Mouse (Mus musculus) urinary bladder, postnatal 36 days (tissue): ENCODE results near the gene Zfp367.
A peak's percentile ranks its signal among the peaks of the same experiment; 100 is the strongest.

ENCODE experiments used
- DNase-seq, 2 experiments: peaks; one replicate each; pipeline ENCODE4 v3.0.0; 2022; ENCODE audit warnings: low spot score in 2 of 2, mixed read lengths in 1 of 2

Zfp367 gene

DNA sequence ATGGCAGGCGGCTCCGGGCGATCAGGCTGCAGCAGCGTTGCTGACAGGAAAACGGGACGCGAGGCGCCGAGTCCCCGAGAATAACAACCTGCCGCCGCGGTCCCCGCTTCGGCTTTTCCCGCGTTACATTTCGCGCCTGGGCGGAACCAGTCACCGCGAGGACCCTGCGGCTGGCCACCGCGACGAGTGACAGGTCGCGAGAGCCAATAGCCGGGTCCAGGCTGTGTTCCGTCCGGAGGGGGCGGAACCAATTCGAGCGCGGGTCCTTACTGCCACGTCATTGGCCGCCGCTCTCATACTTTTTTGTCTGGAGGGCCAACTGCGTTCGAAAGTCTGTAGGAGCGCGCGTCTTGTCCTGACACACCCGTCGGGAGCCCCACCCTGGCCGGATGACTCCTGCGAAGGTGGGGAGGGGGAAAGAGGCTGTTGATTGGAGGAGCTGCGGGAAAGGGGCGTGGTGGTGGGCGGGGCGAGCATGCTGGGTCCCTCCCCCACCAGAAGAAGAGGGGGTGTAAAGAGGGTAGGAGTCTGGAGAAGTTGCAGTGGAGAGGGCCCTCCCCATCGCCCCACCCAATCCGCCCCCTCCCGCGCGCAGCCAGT is at the start of gene Zfp367:
Gene Zfp367 (minus strand): TSS at position 120 of the 600 bp plus-strand sequence.
- peak; percentile 94 to 98 for DNase-seq

GRCm38 (mm10) chr13:64200911-64201310 is 47.9 kb upstream of the Zfp367 start:
- DNase-seq: no peak

- DNase-seq: no peak
Measured at GRCm38 (mm10) chr13:64198310-64198709, 45.3 kb upstream of the Zfp367 start.

- DNase-seq: no peak
Measured at GRCm38 (mm10) chr13:64197899-64198298, 44.9 kb upstream of the Zfp367 start.

- no peak for DNase-seq
Measured at GRCm38 (mm10) chr13:64187065-64187464, 34.1 kb upstream of the Zfp367 start.

- DNase-seq: no peak
Measured at GRCm38 (mm10) chr13:64186516-64186915, 33.5 kb upstream of the Zfp367 start.

DNA sequence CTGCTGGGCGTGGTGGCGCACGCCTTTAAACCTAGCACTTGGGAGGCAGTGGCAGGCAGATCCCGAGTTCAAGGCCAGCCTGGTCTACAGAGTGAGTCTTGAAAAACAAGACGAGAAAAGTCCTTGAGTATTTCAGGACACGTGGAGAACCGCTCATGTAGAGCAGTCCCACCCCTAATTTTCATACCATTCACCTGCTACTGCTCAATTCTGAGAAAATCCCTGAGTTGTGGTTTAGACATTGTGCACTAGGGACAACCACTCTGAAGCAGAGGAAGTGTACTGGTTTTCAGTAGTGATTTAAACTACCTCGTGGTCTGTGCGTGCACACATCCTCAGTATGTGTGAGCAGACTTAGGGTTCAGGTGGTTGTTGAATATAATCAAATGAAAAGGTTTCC is 32.6 kb upstream of the Zfp367 start:
- no peak for DNase-seq

DNA sequence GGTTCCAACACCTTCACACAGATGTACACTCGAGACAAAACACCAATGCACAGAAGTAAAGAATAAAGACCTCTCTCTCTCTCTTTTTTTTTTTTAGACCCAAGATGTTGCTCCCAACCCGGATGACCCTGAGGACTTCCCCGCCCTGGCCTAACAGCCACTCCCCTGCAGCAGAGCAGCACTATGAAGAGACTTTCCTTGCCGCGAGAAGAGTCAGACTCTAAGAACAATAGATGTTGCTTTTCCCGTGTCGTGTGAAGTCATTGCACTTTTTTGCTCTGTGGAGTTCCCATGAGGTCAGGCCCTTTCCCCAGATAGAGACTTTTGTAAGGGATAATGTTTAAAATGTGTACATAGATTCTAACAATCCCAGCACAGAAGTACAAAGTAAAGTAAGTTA is 32.2 kb upstream of the Zfp367 start:
- DNase-seq: no peak

GRCm38 (mm10) chr13:64184361-64184760 is 31.4 kb upstream of the Zfp367 start:
- DNase-seq: no peak

- no peak for DNase-seq
Measured at GRCm38 (mm10) chr13:64183583-64183982, 30.6 kb upstream of the Zfp367 start.

DNA sequence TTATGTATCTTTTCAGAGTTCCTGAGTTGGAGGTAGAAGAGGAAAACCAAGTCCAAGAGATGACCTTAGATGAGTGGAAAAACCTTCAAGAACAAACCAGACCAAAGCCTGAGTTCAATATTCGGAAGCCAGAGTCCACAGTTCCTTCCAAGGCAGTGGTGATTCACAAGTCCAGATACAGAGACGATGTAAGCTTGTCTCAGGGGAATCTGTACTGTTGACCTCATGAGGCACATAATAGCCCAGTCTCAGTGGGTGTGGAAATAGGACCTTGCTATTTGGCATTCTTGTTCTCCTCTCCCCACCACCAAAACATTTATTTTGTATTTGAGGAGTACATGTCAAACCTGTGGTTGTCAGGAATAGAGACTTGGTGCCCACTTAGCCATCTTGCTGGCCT is 29.1 kb upstream of the Zfp367 start:
- DNase-seq: no peak

DNA sequence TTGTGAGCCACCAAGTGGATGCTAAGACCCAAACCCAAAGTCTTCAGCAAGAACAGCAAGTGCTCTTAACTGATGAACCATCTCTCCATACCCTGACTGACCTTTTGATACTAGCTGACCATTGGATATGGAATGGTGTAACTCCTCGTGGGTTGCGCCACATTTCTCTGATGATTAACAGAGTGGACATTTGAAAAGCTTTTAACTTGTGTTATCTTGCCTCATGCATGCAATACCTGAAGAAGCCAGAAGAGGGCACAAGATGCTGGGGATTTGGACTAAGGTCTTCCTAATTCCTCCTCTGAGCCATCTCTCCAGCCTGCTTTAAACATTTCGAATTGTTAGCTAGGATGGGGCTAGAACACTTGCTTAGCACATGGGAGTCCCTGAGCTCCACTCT is 27.9 kb upstream of the Zfp367 start:
- peak; percentile 32 to 37 for DNase-seq

GRCm38 (mm10) chr13:64180300-64180699 is 27.3 kb upstream of the Zfp367 start:
- no peak for DNase-seq

DNA sequence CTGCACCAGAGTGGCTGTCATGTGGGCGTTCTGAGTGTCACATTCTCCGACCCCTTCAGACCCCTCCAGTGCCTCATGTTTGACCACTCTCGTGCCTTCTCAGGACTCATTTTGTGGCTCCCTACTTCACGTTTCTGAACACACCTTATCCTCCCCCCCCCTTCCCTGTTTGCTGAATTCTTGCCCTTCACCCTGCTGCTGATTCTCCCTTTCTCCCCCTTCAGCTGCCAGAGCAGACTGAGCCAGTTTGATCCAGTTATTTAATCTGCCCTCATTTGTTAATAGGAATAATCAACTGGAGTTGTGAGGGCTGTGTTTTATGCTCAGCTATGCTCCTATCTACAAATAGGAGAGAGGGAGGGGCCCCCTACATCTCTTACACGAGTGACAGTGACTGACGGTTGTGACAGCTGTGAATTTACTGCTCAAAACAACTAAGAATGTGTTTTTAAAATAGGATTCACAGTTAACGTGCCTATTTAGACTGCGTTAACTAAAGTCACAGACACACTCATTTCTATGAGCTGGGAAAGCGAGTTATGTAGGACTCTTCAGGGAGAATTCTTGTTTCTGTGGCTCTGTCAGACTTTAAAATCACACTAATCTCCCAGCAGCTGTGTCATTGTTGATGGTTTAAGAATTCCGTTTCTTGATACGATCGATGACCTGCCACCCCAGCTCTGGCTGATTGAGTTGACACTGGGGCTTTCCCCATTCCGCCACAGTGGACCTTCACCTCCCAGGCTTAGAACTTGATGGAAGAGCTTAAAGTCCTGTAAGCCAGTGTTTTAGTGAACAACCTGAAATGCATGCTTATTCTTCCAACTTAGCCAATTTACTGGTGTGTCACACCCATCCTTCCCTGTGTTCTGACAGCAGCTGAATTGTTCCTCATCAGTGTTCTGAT is 26.0 kb upstream of the Zfp367 start:
- no peak for DNase-seq

DNA sequence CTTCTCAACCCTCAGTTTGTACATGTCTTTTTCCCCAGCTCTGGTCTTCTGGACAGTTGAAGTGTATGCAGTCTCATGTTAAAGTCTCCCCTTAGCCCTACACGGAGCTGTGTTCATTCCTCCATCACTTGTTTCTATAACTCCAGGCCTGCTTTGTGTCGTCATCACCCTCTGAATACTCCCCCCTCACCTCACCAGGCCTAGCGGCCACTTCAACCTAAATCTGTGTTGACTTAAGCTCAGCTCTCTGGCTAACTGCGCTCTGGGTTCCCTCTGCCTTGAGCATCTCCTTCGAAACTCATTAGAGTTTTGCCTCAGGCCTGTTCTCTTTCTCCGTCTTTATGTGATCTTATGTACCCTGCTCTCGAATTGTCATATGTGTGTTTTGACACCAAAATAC is 25.0 kb upstream of the Zfp367 start:
- no peak for DNase-seq

GRCm38 (mm10) chr13:64169746-64170145 is 16.7 kb upstream of the Zfp367 start:
- no peak for DNase-seq

- no peak for DNase-seq
Measured at GRCm38 (mm10) chr13:64163147-64163715, 10.2 kb upstream of the Zfp367 start.

DNA sequence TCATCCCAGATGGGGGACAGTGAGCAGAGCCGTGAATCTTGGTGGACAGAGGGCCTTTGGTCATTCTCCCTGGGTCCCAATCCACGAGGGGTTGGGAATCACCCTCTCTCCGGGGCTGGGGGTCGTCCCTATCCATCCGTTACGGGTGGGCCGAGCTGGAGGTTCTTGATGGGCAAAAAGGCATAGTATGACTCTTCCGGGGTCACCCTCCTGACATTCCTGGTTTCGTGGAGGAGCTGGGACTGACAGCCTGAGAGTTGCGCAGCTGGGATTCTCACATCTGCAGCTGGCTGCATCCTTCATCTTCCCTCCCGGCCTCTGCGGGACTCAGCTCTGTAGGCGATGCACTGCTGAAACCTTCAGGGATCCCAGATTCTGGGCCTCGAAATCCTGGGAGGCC is 9.6 kb upstream of the Zfp367 start:
- DNase-seq: no peak

DNA sequence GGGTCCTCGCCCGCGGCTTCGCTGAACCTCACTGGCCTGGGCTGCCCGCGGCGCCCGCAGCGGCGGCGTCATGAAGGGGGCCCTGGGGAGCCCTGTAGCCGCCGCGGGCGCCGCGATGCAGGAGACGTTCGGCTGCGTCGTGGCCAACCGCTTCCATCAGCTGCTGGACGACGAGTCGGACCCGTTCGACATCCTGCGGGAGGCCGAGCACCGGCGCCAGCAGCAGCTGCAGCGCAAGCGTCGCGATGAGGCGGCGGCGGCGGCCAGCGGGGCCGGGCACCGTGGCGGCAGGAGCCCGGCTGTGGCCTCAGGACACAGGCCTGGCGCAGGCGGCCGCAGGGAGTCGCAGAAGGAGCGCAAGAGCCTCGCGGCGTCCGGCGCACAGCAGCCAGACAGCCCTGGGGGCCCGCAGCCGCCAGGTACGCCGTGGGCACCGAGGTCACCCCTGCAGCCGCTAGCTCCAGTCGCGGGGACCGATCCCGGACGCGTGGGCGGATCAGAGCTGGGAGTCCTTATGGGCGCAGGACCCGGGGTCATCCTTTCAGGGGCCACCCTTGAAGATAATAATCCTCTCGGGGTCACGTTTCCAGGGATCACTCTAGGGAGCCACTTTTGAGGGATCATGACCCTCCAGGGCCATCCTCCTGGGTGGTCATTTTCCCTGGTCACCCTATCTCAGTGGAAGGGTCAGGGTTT is 9.1 kb upstream of the Zfp367 start:
- no peak for DNase-seq

GRCm38 (mm10) chr13:64161548-64161915 is 8.5 kb upstream of the Zfp367 start, which contains the start of gene Habp4:
Gene Habp4 (plus strand): TSS chr13:64161824.
- peak; percentile 97 to 98 for DNase-seq

GRCm38 (mm10) chr13:64156966-64157365 is 4.0 kb upstream of the Zfp367 start:
- no peak for DNase-seq

GRCm38 (mm10) chr13:64155171-64155571 is 2.2 kb upstream of the Zfp367 start:
- DNase-seq: no peak
